Mouse (Mus musculus): ENCODE data around the gene Zfp879. TPM values are rescaled to one million over a fixed set of nuclear protein-coding genes. Genes with fewer than 3 reads are reported as not detected.

Zfp879 gene
- 0.07 TPM in 2 replicates for polyA plus RNA-seq (2015; fragmentation: Nextera tagmentation; extraction: Ambion mirVana)

- 23% methylated on average over 22 of the region's 22 CpGs for WGBS (ENCODE audit: insufficient replicate concordance)
- DNase-seq = peak; percentile 73
- Histone ChIP-seq H3K27ac (no peak within 1 kb of the TSS), H3K9me3 (replicated peaks) (no peaks in the 10 kb centered on the region), H3K4me2 (peak within 1 kb of the TSS; percentile 64), H3K4me1 (replicated peaks) (0 out of 2 replicates have a peak, but pooled peaks cover 8% of the 10 kb centered on the region), H3K36me3 (no peaks in the 10 kb centered on the region), H3K27me3 (no peaks in the 10 kb centered on the region), H3K9ac (peak within 1 kb of the TSS; percentile 62), H3K4me3 (replicated peaks) (peak within 1 kb of the TSS; percentile 51)
- peak; percentile 87 for ATAC-seq (ENCODE audit: low read depth)
Observed at GRCm38 (mm10) chr11:50841023-50841735, at the start of gene Zfp879. TSS of gene Zfp879 (minus strand) at chr11:50841552.

DNA sequence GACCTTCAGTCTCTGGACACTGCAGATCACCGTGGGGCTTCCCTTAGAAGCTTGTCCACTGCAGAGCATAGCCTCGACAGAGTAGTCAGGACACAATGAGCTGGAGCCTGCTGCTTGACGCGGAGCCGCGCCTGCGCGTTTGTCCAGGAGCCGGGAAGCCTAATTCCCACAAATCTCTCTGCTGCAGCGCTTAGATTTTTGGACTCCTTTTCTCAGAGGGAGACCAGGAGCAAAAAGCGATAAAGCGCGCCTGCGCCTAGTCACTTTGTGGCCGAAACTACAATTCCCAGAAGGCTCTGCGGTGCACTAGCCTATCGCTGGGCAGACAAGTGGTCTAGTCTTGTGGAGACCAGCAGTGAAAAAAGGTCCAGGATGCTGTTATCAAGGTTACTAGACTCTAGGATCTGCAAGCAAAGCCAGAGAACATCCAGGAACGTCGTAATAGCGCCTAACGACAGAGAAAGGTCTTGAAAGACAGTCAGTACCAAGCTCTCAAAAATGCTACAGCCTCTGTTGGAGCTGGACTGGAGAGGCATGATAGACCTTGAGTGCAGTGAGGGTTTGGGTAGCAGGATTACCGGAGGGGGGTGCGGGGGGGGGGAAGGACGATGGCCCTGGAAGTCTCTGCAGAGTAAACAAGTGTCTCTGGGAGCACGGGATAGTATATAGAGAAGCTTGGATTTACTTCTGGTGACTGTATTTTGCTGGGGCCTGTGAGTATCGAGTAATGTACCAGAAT lies 46.2 kb upstream of the Zfp879 start, which contains the start of gene Zfp454:
Gene Zfp454 (minus strand): TSS at position 262 of the 739 bp plus-strand sequence.
- ATAC-seq (ENCODE audit: low read depth) (peak; percentile 53), DNase-seq (peak; percentile 11)
- no peaks in the 10 kb centered on the region; the same call in 1 of the 2 replicates for H3K9me3 ChIP-seq (replicated peaks)
- H3K27ac ChIP-seq = no peak within 1 kb of the TSS
- H3K4me2 ChIP-seq = peak within 1 kb of the TSS; percentile 47
- peak within 1 kb of the TSS; percentile 28 for H3K4me3 ChIP-seq (replicated peaks)
- no peaks in the 10 kb centered on the region for H3K36me3 ChIP-seq
- H3K27me3 ChIP-seq = no peaks in the 10 kb centered on the region
- no peaks in the 10 kb centered on the region for H3K4me1 ChIP-seq (replicated peaks)
- WGBS (ENCODE audit: insufficient replicate concordance) = 7% methylated on average over 26 of the region's 26 CpGs
- H3K9ac ChIP-seq = peak within 1 kb of the TSS; percentile 45; the same call in 1 of the 2 replicates

GRCm38 (mm10) chr11:50886933-50887293 lies 45.6 kb upstream of the Zfp879 start:
- Histone ChIP-seq H3K36me3 (no peaks in the 10 kb centered on the region), H3K9ac (peak overlapping the region; percentile 45; the same call in 1 of the 2 replicates), H3K4me2 (peak overlapping the region; percentile 47), H3K4me3 (replicated peaks) (peak overlapping the region; percentile 28), H3K4me1 (replicated peaks) (no peaks in the 10 kb centered on the region), H3K27ac (no peak overlapping the region), H3K9me3 (replicated peaks) (no peaks in the 10 kb centered on the region), H3K27me3 (no peaks in the 10 kb centered on the region)
- no peak for ATAC-seq (ENCODE audit: low read depth)
- WGBS (ENCODE audit: insufficient replicate concordance) = 26% methylated on average over 9 of the region's 10 CpGs
- no peak for DNase-seq

GRCm38 (mm10) chr11:50886231-50886932 lies 45.0 kb upstream of the Zfp879 start:
- Histone ChIP-seq H3K9ac (no peak overlapping the region), H3K4me2 (peak overlapping the region; percentile 47; the same call in 1 of the 2 replicates), H3K36me3 (no peaks in the 10 kb centered on the region), H3K9me3 (replicated peaks) (no peaks in the 10 kb centered on the region), H3K27ac (no peak overlapping the region), H3K4me1 (replicated peaks) (no peaks in the 10 kb centered on the region), H3K27me3 (no peaks in the 10 kb centered on the region), H3K4me3 (replicated peaks) (0 out of 2 replicates have a peak overlapping the region, but pooled peaks have one; percentile 28)
- DNase-seq = no peak
- no peak for ATAC-seq (ENCODE audit: low read depth)
- 46% methylated on average over 8 of the region's 8 CpGs for WGBS (ENCODE audit: insufficient replicate concordance)

DNA sequence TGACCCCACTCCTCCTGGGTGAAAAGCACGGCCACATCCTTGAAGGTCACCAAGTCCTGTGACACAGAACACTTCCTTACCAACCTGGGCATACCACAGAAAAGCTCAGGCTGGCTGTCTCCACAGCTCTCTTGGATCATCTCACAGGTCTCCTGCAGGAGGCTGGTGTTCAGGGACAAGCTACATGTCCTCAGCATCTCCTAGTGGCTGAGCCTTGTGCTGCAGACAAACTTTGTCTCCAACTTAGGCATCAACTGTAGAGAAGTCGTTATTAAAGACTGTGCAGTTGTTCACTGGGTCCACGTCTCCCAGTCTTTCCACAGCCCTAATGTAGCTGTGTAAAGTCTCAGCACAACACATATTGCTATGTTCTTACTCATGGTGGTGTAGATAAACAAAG lies 42.4 kb upstream of the Zfp879 start:
- Histone ChIP-seq H3K9ac (no peak overlapping the region), H3K4me3 (replicated peaks) (no peak overlapping the region), H3K27me3 (no peaks in the 10 kb centered on the region), H3K9me3 (replicated peaks) (no peaks in the 10 kb centered on the region), H3K4me2 (no peak overlapping the region), H3K36me3 (no peaks in the 10 kb centered on the region), H3K4me1 (replicated peaks) (no peaks in the 10 kb centered on the region), H3K27ac (no peak overlapping the region)
- DNase-seq = no peak
- WGBS (ENCODE audit: insufficient replicate concordance) = 59% methylated on average over 3 of the region's 3 CpGs
- no peak for ATAC-seq (ENCODE audit: low read depth)

DNA sequence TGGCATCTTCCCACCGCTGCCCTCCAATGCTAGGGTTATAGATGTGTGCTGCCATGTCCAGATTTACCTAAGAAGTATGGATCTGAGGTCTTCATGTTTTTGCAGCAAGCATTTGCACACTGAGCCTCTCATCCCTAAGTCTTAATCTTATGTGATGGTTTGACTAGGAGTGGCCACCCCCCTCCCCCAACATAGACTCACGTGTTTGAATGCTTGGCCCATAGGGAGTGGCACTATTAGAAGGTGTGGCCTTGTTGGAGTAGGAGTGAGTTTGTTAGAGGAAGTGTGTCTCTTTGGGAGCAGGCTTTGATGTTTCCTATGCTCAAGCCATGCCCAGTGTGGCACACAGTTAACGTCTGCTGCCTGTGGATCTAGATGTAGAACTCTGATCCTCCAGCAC lies 37.3 kb upstream of the Zfp879 start:
- no peak overlapping the region for H3K4me2 ChIP-seq
- no peak for ATAC-seq (ENCODE audit: low read depth)
- H3K4me3 ChIP-seq (replicated peaks) = no peak overlapping the region
- H3K27me3 ChIP-seq = no peaks in the 10 kb centered on the region
- no peak overlapping the region for H3K9ac ChIP-seq
- H3K9me3 ChIP-seq (replicated peaks) = 0 out of 2 replicates have a peak, but pooled peaks cover under 1% of the 10 kb centered on the region
- no peak for DNase-seq
- WGBS (ENCODE audit: insufficient replicate concordance) = 63% methylated on average over 3 of the region's 3 CpGs
- H3K36me3 ChIP-seq = peaks cover 8% of the 10 kb centered on the region; the same call in 1 of the 2 replicates
- no peak overlapping the region for H3K27ac ChIP-seq
- no peaks in the 10 kb centered on the region for H3K4me1 ChIP-seq (replicated peaks)

DNA sequence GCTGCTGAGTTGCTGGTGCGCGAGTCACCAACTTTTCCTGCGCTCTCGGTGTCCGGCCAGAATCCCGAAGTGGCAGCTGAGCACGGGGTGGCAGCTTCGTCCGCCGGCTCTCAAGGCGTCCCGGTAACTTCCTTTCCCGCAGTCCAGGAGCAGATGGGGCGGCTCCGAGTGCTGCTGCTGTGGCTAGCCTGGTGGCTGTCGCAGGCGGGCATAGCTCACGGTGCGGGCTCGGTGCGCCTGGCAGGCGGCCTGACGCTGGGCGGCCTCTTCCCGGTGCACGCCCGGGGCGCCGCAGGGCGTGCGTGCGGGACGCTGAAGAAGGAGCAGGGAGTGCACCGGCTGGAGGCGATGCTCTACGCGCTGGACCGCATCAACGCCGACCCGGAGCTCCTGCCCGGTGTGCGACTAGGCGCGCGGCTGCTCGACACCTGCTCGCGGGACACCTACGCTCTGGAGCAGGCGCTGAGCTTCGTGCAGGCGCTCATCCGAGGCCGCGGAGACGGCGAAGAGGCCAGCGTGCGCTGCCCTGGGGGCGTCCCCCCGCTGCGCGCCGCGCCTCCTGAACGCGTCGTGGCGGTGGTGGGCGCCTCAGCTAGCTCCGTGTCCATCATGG lies 9.7 kb upstream of the Zfp879 start:
- ATAC-seq (ENCODE audit: low read depth) (no peak), DNase-seq (no peak)
- Histone ChIP-seq H3K36me3 (no peaks in the 10 kb centered on the region), H3K4me3 (replicated peaks) (peak overlapping the region; percentile 29), H3K4me2 (peak overlapping the region; percentile 44), H3K4me1 (replicated peaks) (no peaks in the 10 kb centered on the region; the same call in 1 of the 2 replicates), H3K27ac (no peak overlapping the region), H3K9me3 (replicated peaks) (0 out of 2 replicates have a peak, but pooled peaks cover 4% of the 10 kb centered on the region), H3K9ac (no peak overlapping the region), H3K27me3 (peaks cover 63% of the 10 kb centered on the region)
- under 1% methylated on average over 72 of the region's 72 CpGs for WGBS (ENCODE audit: insufficient replicate concordance)

GRCm38 (mm10) chr11:50850177-50850735 lies 8.9 kb upstream of the Zfp879 start, which contains the start of gene Grm6:
TSS of gene Grm6 (plus strand) at chr11:50850685.
- H3K9ac ChIP-seq = no peak within 1 kb of the TSS

DNA sequence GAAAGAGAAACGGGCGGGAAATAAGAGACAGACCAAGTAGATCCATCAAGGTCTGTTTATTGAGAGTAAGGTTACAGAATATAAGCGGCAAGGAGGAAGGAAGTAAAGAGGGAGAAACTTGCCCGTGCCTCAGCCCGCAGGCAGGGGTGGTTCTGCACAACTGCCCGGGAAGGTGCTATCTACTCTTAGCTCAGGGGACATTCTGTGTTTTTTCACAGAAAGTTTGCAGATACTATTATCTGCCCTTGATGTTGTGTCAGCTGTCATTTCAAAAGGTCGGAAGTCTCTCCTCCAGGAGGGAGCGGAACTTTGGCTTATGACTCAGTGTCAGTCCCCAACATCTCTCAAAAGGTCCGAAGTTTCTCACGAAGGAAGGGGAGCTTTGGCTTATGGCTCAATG lies 8.0 kb upstream of the Zfp879 start:
- no peak for DNase-seq
- WGBS (ENCODE audit: insufficient replicate concordance) = 1% methylated on average over 10 of the region's 10 CpGs
- H3K9me3 ChIP-seq (replicated peaks) = 0 out of 2 replicates have a peak, but pooled peaks cover 4% of the 10 kb centered on the region
- no peaks in the 10 kb centered on the region for H3K36me3 ChIP-seq
- H3K9ac ChIP-seq = no peak overlapping the region
- no peaks in the 10 kb centered on the region; the same call in 1 of the 2 replicates for H3K4me1 ChIP-seq (replicated peaks)
- no peak for ATAC-seq (ENCODE audit: low read depth)
- no peak overlapping the region for H3K27ac ChIP-seq
- peaks cover 63% of the 10 kb centered on the region for H3K27me3 ChIP-seq
- H3K4me3 ChIP-seq (replicated peaks) = no peak overlapping the region
- no peak overlapping the region for H3K4me2 ChIP-seq

More at GRCm38 (mm10) chr11:50850177-50850735, 8.9 kb upstream of the Zfp879 start, which contains the start of gene Grm6:
- H3K4me2 ChIP-seq = peak within 1 kb of the TSS; percentile 44
- 1% methylated on average over 11 of the region's 11 CpGs for WGBS (ENCODE audit: insufficient replicate concordance)
- no peak for DNase-seq
- no peak within 1 kb of the TSS for H3K27ac ChIP-seq
- no peaks in the 10 kb centered on the region for H3K36me3 ChIP-seq
- peak within 1 kb of the TSS; percentile 29 for H3K4me3 ChIP-seq (replicated peaks)
- H3K27me3 ChIP-seq = peaks cover 63% of the 10 kb centered on the region
- 0 out of 2 replicates have a peak, but pooled peaks cover 4% of the 10 kb centered on the region for H3K9me3 ChIP-seq (replicated peaks)
- H3K4me1 ChIP-seq (replicated peaks) = no peaks in the 10 kb centered on the region; the same call in 1 of the 2 replicates
- no peak for ATAC-seq (ENCODE audit: low read depth)

DNA sequence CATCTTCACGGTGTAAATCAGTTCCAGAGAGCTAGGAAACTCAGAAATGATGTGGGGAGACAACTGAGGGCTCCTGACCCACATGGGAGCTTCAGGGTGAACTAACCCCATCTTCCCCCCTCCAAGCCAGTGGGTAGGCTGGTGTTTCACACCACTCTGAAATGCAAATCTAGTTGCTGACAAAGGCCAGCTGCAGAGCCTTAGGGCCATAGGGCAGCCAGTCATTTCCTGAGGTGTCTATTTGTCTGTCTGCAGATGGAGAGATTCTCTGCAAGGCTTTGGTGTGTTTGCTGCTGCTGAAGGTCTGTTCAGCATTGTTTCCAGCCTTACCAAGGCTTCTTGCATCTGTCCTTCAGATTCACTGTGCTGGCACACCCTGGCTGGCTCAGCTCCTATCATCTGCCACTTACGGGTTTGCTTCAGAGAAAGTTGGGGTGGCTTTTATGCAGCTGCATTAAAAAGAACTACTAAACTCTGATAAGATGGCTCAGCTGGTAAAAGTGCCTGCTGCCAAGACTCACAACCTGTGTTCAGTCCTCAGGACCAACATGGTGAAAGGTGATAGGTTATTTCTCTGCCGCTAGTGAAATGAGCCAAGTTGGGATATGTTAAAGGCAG lies 7.3 kb upstream of the Zfp879 start:
- WGBS (ENCODE audit: insufficient replicate concordance) = 23% methylated on average over 3 of the region's 3 CpGs
- Histone ChIP-seq H3K4me3 (replicated peaks) (no peak overlapping the region), H3K4me1 (replicated peaks) (no peaks in the 10 kb centered on the region; the same call in 1 of the 2 replicates), H3K9ac (no peak overlapping the region), H3K4me2 (no peak overlapping the region), H3K27ac (no peak overlapping the region), H3K9me3 (replicated peaks) (0 out of 2 replicates have a peak, but pooled peaks cover 4% of the 10 kb centered on the region), H3K36me3 (no peaks in the 10 kb centered on the region), H3K27me3 (peaks cover 63% of the 10 kb centered on the region)
- ATAC-seq (ENCODE audit: low read depth) (no peak), DNase-seq (no peak)
